Mouse (Mus musculus): ENCODE data around the gene Cpne9.
A peak's percentile ranks its signal among the peaks of the same experiment; 100 is the strongest.

DNA sequence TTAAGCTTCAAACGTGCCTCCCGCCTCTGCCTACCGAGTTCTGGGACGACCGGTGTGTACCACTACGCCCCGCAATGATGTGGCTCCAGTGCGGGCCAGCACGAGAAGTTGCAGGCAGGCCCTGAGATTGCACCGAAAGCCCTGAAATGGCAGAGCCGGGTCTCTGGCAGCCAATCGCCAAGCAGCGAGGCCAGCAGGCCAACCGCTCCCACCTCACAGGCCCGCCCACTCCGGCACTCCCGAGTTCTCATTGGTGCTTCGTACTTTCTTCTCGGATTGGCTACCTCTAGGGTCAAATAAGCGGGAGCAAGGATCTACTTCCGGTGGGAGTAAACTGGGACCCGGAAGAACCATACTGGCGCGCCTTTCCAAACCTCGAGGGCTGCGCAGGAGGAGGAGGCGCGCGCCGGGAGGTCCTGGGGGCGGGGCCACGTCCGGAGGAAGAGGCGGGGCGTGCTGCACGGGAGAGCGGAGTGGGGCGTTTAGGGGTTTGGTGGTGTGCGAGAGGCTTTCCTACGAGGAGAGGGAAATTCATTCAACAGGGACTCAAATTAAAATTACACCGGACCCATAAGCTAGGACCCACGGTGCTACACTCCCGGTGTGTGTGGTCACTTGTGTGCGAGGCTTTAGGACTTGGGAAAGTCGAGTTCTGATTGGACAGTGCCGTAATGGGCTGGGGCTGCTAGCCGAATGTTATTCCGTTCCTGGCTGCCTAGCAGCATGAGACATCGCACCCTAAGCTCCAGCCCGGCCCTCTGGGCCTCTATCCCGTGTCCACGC lies 44.6 kb downstream of the Cpne9 start, which contains the start of gene Ogg1:
- TF ChIP-seq CTCF (IDR thresholded peaks at IDR 0.05; ENCODE audit: low read depth) = 0 out of 2 replicates have a peak, but pooled peaks have one; percentile 30
- no peak for TF ChIP-seq EP300 (IDR thresholded peaks at IDR 0.05; ENCODE audit: low read depth)

Measured in liver, embryonic 14.5 days (tissue).